Mouse (Mus musculus) kidney, adult 2 months (tissue): ENCODE measurements at regions not wholly inside any gene's neighbourhood (a gene's known extent, or its start where the extent isn't known, plus 50 kb on each side); places are given as distances from the start of the nearest gene placed in this dataset.

Experiments used
- CTCF ChIP-seq: fragments of 200-500 bp; conservative IDR thresholded peaks from 2 replicates; pipeline ENCODE4 v1.5.1; 2011; ENCODE audit warnings: low read depth, mild to moderate bottlenecking, control low read depth, low read length, moderate library complexity, mixed read lengths; ENCODE audit not compliant: insufficient read depth, insufficient read length
- POLR2A ChIP-seq: fragments of 200-500 bp; IDR thresholded peaks from one replicate; pipeline ENCODE4 v1.6.1; 2011; ENCODE audit warnings: low read depth, low read length, control low read depth

- TF ChIP-seq POLR2A (no peak), CTCF (no peak)
Observed at GRCm38 (mm10) chr10:111913066-111913785, 59.2 kb upstream of the Krr1 start.
